Mouse (Mus musculus) cerebellum, adult 9-11 months (tissue): ENCODE results near the gene Degs2.

ENCODE experiments used
- DNase-seq: peaks from one replicate; pipeline ENCODE4 v3.0.0; 2022

Degs2 gene

GRCm38 (mm10) chr12:108651053-108651660 lies 51.0 kb downstream of the Degs2 start:
- DNase-seq: no peak

- no peak for DNase-seq
These were observed 54.3 kb downstream of the Degs2 start for GRCm38 (mm10) chr12:108647784-108648183.

- no peak for DNase-seq
These were observed 55.9 kb downstream of the Degs2 start for GRCm38 (mm10) chr12:108646234-108646633.

- DNase-seq: no peak
These were observed 60.1 kb downstream of the Degs2 start for GRCm38 (mm10) chr12:108642019-108642418.

- DNase-seq: no peak
These were observed 63.0 kb downstream of the Degs2 start for GRCm38 (mm10) chr12:108639126-108639525.

- DNase-seq: no peak
These were observed 64.7 kb downstream of the Degs2 start for GRCm38 (mm10) chr12:108637440-108637839.

GRCm38 (mm10) chr12:108635501-108635900 lies 66.6 kb downstream of the Degs2 start:
- DNase-seq: no peak

- DNase-seq: no peak
These were observed 68.1 kb downstream of the Degs2 start for GRCm38 (mm10) chr12:108634031-108634430.

- DNase-seq: no peak
These were observed 69.6 kb downstream of the Degs2 start for GRCm38 (mm10) chr12:108632501-108632900.

- DNase-seq: no peak
These were observed 71.1 kb downstream of the Degs2 start for GRCm38 (mm10) chr12:108630741-108631688.

GRCm38 (mm10) chr12:108629556-108629955 lies 72.6 kb downstream of the Degs2 start:
- no peak for DNase-seq
